Mouse (Mus musculus) heart, embryonic 15.5 days (tissue): ENCODE measurements at regions not wholly inside any gene's neighbourhood (a gene's known extent, or its start where the extent isn't known, plus 50 kb on each side); places are given as distances from the start of the nearest gene placed in this dataset.

Experiments
- ATAC-seq: fragments of 200-750 bp; cut with Nextera tagmentation; replicated peaks from 2 replicates; pipeline ENCODE4 v1.8.0; 2017; ENCODE audit warnings: low read depth, moderate TSS enrichment; ENCODE audit not compliant: insufficient number of reproducible peaks, insufficient read depth, low FRiP score
- H3K27ac ChIP-seq: fragments of 300-500 bp; sonication (generic); 2 replicates; pipeline ENCODE4 v1.5.1; 2015; ENCODE audit warnings: mild to moderate bottlenecking, inconsistent platforms
- H3K27me3 ChIP-seq: fragments of 300-500 bp; sonication (generic); 2 replicates; pipeline ENCODE4 v1.6.1; 2015; ENCODE audit warnings: inconsistent platforms
- H3K36me3 ChIP-seq: fragments of 300-500 bp; sonication (generic); 2 replicates; pipeline ENCODE4 v1.6.1; 2015; ENCODE audit warnings: mild to moderate bottlenecking, inconsistent platforms
- H3K4me1 ChIP-seq: fragments of 300-500 bp; sonication (generic); replicated peaks from 2 replicates; pipeline ENCODE4 v1.6.1; 2015; ENCODE audit warnings: inconsistent platforms
- H3K4me2 ChIP-seq: fragments of 300-500 bp; sonication (generic); 2 replicates; pipeline ENCODE4 v1.6.1; 2015; ENCODE audit warnings: inconsistent platforms, mild to moderate bottlenecking, moderate library complexity
- H3K4me3 ChIP-seq: fragments of 300-500 bp; sonication (generic); 2 replicates; pipeline ENCODE4 v1.5.1; 2015; ENCODE audit warnings: mild to moderate bottlenecking, inconsistent platforms
- H3K9ac ChIP-seq: fragments of 300-500 bp; sonication (generic); 2 replicates; pipeline ENCODE4 v1.6.1; 2015; ENCODE audit warnings: mild to moderate bottlenecking, inconsistent platforms
- H3K9me3 ChIP-seq: fragments of 300-500 bp; sonication (generic); replicated peaks from 2 replicates; pipeline ENCODE4 v1.6.1; 2016; ENCODE audit warnings: inconsistent platforms
- WGBS: fragments of 180-500 bp; shearing (Covaris S2); methylation state at CpG from one replicate; pipeline ENCODE4 v1.1.7; 2015; ENCODE audit warnings: mixed read lengths; 5-methylcytosine and 5-hydroxymethylcytosine counted together

- Histone ChIP-seq H3K36me3 (no peaks in the 10 kb centered on the region), H3K4me2 (no peak overlapping the region), H3K9ac (no peak overlapping the region), H3K4me1 (no peaks in the 10 kb centered on the region), H3K4me3 (no peak overlapping the region), H3K27ac (no peak overlapping the region), H3K27me3 (0 out of 2 replicates have a peak, but pooled peaks cover 4% of the 10 kb centered on the region), H3K9me3 (no peaks in the 10 kb centered on the region)
- no peak for ATAC-seq
- 58% methylated on average over 15 of the region's 15 CpGs for WGBS
Measured at GRCm38 (mm10) chr5:120030904-120031303, 85.4 kb upstream of the Rbm19 start.

- ATAC-seq = no peak
- Histone ChIP-seq H3K36me3 (no peaks in the 10 kb centered on the region), H3K27me3 (0 out of 2 replicates have a peak, but pooled peaks cover 9% of the 10 kb centered on the region), H3K4me2 (no peak overlapping the region), H3K9ac (no peak overlapping the region), H3K27ac (no peak overlapping the region), H3K4me3 (no peak overlapping the region), H3K4me1 (no peaks in the 10 kb centered on the region), H3K9me3 (no peaks in the 10 kb centered on the region)
- WGBS = 60% methylated on average over 4 of the region's 4 CpGs
Measured at GRCm38 (mm10) chr5:120031614-120032013, 84.7 kb upstream of the Rbm19 start.

- Histone ChIP-seq H3K4me1 (no peaks in the 10 kb centered on the region), H3K27ac (no peak overlapping the region), H3K4me2 (no peak overlapping the region), H3K27me3 (0 out of 2 replicates have a peak, but pooled peaks cover 9% of the 10 kb centered on the region), H3K4me3 (no peak overlapping the region), H3K9ac (no peak overlapping the region), H3K9me3 (no peaks in the 10 kb centered on the region), H3K36me3 (no peaks in the 10 kb centered on the region)
- ATAC-seq = no peak
- 33% methylated on average over 13 of the region's 13 CpGs for WGBS
Measured at GRCm38 (mm10) chr5:120034499-120035077, 81.7 kb upstream of the Rbm19 start.

DNA sequence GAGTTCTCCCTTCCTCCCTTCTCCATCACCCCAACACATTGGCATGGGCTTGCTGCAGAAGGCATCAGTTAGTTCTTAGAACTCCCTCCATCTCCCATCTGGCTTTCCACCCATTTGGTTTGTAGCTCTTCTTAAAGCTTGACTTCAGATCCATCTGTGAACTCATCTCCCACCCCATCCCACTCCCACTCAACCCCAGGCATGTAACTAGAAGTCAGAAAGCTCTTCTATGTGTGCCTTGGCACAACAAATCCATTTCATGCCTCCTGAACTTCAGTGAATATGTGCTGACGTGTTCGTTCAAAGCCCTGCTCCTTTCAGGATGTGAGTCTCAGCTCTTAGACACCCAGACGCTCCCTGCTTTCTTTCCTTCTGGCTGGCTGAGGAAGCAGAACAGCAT is 81.0 kb upstream of the Rbm19 start:
- Histone ChIP-seq H3K9me3 (no peaks in the 10 kb centered on the region), H3K36me3 (no peaks in the 10 kb centered on the region), H3K4me2 (no peak overlapping the region), H3K4me3 (no peak overlapping the region), H3K9ac (no peak overlapping the region), H3K4me1 (no peaks in the 10 kb centered on the region), H3K27ac (no peak overlapping the region), H3K27me3 (0 out of 2 replicates have a peak, but pooled peaks cover 9% of the 10 kb centered on the region)
- WGBS = 64% methylated on average over 3 of the region's 3 CpGs
- no peak for ATAC-seq

DNA sequence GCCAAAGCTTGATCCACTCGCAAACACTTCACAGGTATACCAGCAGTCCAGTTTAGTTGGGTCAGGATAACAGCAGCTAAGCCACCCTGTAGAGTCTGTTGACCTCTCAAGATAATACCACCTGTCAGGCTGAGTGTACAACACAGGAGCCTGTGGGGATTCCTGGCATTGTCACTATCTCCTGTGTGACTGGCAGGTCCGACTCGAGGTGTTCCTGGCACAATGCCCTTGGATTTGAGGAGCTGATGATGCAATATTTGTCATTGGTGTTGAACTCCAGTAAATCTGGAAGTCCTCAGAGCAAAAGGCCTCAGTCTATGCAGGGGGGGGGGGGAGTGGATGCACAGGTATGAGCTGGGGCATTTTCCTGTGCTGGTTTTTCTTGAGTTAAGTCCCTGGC is 78.5 kb upstream of the Rbm19 start:
- H3K36me3 ChIP-seq = no peaks in the 10 kb centered on the region
- H3K4me3 ChIP-seq = no peak overlapping the region
- 0 out of 2 replicates have a peak, but pooled peaks cover 9% of the 10 kb centered on the region for H3K27me3 ChIP-seq
- no peak for ATAC-seq
- H3K9ac ChIP-seq = no peak overlapping the region
- H3K27ac ChIP-seq = no peak overlapping the region
- no peaks in the 10 kb centered on the region for H3K4me1 ChIP-seq
- 52% methylated on average over 3 of the region's 3 CpGs for WGBS
- H3K4me2 ChIP-seq = no peak overlapping the region
- H3K9me3 ChIP-seq = no peaks in the 10 kb centered on the region

GRCm38 (mm10) chr5:120043786-120044185 is 72.5 kb upstream of the Rbm19 start:
- no peaks in the 10 kb centered on the region for H3K4me1 ChIP-seq
- no peak overlapping the region for H3K27ac ChIP-seq
- no peak overlapping the region for H3K9ac ChIP-seq
- no peaks in the 10 kb centered on the region for H3K9me3 ChIP-seq
- no peak overlapping the region for H3K4me3 ChIP-seq
- no peaks in the 10 kb centered on the region for H3K36me3 ChIP-seq
- H3K27me3 ChIP-seq = no peaks in the 10 kb centered on the region
- H3K4me2 ChIP-seq = no peak overlapping the region
- ATAC-seq = no peak
- 82% methylated on average over 4 of the region's 4 CpGs for WGBS

DNA sequence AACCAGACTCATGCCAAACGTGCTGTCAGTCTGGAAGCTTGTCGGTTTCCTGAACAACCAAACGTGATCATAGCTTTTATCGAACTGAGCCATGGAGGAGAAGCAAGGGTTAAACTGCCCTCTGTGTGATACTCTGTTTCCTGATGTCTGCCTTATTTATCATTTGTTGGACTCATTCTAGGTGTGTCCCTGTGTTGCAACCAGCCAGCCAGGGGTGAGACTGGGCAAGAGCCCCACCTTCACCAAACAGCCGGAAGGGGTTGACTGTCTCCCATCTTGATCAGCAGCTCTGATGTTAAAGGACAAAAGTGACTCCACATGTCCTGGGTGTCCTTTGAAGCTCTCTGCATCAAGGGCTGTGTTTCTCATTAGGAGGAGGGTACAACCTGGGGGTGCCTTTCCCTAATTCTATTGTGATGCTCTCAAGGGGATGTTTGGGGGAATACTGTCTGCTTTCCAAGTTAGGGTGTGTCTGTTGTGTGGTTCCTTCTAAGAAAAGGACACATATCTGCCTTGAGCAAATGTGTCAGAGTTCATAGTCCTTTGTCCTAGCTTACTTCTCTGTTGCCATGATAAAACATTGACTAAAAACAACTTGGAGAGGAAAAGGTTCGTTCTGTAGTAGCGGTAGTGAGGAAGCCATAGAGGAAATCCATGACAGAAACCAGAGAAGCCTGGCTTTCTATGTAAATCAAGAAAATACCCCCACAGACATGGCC is 67.0 kb upstream of the Rbm19 start:
- no peak overlapping the region for H3K27ac ChIP-seq
- H3K9me3 ChIP-seq = no peaks in the 10 kb centered on the region
- no peaks in the 10 kb centered on the region for H3K27me3 ChIP-seq
- WGBS = 73% methylated on average over 7 of the region's 7 CpGs
- ATAC-seq = no peak
- H3K9ac ChIP-seq = no peak overlapping the region
- H3K4me2 ChIP-seq = no peak overlapping the region
- no peaks in the 10 kb centered on the region for H3K4me1 ChIP-seq
- H3K36me3 ChIP-seq = no peaks in the 10 kb centered on the region
- no peak overlapping the region for H3K4me3 ChIP-seq

DNA sequence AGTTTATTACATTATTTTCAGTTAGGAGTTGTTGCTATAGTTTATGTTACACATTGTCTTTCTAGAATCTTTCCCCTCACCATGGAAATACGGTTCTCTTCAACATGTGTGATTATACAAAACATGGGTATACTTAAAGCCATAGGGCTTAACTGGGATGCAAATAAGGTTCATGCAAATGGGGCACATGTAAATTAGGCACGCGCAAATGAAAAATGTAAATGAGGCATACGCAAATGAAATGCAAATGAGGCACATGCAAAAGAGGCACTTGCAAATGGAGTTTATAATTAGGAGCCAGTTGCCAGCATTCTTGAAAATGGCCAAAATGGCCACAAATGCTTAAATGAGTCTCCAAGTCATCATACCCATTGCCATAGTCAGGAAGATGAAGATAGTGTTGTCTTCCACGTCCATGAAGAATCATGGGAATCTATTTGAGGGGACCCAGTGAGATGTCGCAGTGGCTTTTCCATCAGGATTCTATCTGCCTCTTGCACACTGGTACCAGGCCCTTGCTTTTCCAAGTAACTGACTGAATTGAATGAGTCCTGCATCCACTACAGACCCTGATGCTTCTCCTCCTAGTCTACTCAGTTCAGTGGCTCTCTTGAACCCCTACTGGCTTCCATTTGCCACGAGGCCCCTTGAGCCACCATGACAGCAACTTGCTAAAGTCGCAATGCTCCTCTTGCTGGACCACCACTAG is 65.4 kb upstream of the Rbm19 start:
- no peaks in the 10 kb centered on the region for H3K36me3 ChIP-seq
- no peak overlapping the region for H3K27ac ChIP-seq
- H3K9me3 ChIP-seq = no peaks in the 10 kb centered on the region
- H3K4me1 ChIP-seq = no peaks in the 10 kb centered on the region
- no peak overlapping the region for H3K4me3 ChIP-seq
- H3K27me3 ChIP-seq = no peaks in the 10 kb centered on the region
- WGBS = 86% methylated on average over 8 of the region's 8 CpGs
- no peak for ATAC-seq
- no peak overlapping the region for H3K4me2 ChIP-seq
- no peak overlapping the region for H3K9ac ChIP-seq

DNA sequence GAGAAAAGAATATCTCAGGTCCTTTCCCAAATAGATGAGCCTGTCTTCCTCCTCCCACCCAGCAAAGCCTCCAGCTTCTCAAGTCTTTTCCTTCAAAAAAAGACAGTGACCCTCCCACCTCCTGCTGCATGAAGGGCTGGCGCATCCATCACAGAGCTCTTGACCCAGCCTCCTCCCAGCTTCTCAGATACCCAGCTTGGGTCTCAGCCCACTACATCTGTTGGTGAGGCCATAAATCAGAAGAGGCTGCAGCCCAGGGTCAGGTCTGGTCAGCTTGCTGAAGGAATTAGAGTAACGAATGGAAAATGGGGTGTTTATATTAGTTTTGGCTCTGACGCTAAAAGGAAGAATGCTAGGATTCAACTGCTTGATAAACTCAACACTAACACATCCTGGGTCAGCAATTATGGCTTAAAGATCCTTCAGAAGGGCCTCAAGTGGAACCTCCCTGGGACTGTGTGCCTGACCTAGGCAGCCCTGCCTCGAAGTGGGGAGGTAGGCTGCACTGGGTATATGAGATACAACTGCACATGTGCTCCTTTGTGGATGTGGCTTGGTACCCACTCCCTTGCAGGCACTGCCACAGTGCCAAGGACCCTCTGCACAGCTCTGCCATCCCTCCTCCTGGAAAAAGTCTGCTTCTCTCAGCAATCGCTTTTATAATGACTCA is 61.6 kb upstream of the Rbm19 start:
- Histone ChIP-seq H3K27ac (no peak overlapping the region), H3K4me2 (no peak overlapping the region), H3K4me3 (no peak overlapping the region), H3K9me3 (no peaks in the 10 kb centered on the region), H3K9ac (no peak overlapping the region), H3K36me3 (no peaks in the 10 kb centered on the region), H3K4me1 (no peaks in the 10 kb centered on the region), H3K27me3 (no peaks in the 10 kb centered on the region)
- 57% methylated on average over 5 of the region's 5 CpGs for WGBS
- ATAC-seq = no peak
